Mouse (Mus musculus): Measurements from ENCODE around the gene Ctdspl. TPM values are rescaled to one million over a fixed set of nuclear protein-coding genes. Genes with fewer than 3 reads are reported as not detected.

Gene Ctdspl
- polyA plus RNA-seq, 1 experiment = 33.7 TPM

GRCm38 (mm10) chr9:118919672-118920186 lies 6.5 kb upstream of the Ctdspl start:
- DNase-seq (ENCODE audit: extremely low spot score in 1 of 2, low spot score in 1 of 2) = no peak

GRCm38 (mm10) chr9:118920798-118921515 lies 5.3 kb upstream of the Ctdspl start:
- peak; percentile 60 to 86 for DNase-seq (ENCODE audit: extremely low spot score in 1 of 2, low spot score in 1 of 2)

DNA sequence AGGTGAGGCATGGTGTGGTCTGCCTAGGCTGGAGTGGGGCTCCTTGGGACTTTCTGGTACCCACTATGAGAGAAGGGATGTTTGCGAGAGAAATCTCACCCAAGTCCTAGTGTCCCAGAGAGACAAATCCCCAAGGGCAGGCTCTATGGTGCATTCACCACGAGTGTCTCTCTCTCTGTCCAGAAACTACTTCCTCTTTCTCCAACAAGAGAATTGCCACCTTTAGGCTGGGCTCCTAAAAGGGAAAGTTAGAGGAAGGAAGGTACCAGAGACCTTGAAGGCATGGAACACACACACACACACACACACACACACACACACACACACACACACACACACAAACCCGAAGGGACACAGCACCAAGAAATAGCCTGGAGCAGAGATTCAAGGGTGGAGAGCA lies 4.3 kb upstream of the Ctdspl start:
- no peak for DNase-seq (ENCODE audit: extremely low spot score in 1 of 2, low spot score in 1 of 2)

- DNase-seq (ENCODE audit: extremely low spot score in 1 of 2, low spot score in 1 of 2) = no peak
These were observed 1.6 kb upstream of the Ctdspl start for GRCm38 (mm10) chr9:118924554-118925085.

- DNase-seq (ENCODE audit: extremely low spot score in 1 of 2, low spot score in 1 of 2) = peak; percentile 92 to 96
These were observed 755 bp upstream of the Ctdspl start for GRCm38 (mm10) chr9:118925286-118926110.

DNA sequence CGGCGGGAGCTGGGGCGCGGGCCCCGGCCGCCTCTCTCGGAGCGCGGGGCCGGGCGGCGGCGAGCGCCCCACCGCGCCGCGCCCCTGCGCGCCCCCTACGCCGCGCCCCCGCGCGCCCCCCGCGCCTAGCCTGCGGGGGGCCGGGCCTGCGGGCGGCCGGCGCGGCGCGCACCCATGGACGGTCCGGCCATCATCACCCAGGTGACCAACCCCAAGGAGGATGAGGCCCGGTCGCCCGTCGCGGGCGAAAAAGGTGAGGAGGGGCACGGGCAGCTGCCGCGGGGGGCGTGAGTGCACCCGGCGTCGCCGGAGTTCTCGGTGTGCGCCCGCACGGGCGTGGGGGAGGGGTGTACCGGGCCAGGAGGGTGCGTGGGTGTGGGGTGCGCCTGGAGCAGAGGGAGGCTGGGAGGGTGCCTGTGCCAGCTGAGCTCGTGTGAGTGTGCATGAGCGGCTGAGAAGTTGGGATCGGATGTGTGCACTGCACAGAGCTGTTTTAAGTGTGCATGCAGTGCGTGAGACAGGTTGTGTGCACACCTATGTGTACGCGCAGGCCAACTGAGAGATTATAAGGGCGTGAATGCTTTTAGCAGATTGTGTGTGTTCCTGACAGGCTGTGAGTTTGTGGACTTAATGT lies 552 bp downstream of the Ctdspl start:
- peak; percentile 56 to 84 for DNase-seq (ENCODE audit: extremely low spot score in 1 of 2, low spot score in 1 of 2)

DNA sequence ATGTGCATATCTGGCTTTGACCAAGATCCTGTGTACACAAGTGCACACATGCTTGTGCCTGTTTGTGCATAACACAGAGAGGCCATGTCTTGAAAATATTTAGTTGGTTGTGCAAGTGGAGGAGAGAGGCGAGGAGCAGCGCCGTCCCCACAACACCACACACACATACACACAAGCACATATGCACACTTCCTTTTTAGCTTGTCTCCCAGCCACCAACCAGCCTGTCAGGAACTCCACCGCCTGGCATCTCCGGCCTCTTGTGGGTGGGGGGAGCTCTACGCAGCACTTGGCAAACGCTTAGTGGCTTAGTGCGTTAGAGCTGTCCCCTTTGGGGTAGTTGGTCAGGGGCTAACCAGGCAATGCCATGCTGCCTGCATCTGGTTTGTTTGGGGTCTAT lies 1.2 kb downstream of the Ctdspl start:
- DNase-seq (ENCODE audit: extremely low spot score in 1 of 2, low spot score in 1 of 2) = peak in 1 of 2 experiments; percentile 53

GRCm38 (mm10) chr9:118928007-118928406 lies 1.8 kb downstream of the Ctdspl start:
- no peak for DNase-seq (ENCODE audit: extremely low spot score in 1 of 2, low spot score in 1 of 2)

DNA sequence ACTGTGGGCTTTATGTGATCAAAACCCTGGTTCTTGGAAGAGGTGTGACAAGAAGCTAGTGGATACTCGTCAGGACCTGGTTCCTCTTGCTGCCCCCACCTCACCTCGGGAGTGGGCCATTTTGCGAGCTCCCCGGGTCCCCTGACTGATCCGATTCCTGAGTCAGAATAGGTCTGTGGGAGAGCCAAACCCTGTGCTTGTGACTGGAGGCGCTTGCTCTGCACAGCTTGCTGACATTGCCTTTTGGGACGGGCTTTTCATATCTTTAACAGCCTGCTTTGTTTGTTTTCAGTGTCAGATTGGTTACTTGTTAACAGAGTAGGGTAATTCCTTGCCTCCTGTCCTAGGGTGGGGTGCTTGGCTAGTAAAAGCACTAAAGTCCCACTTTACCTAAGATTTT lies 2.4 kb downstream of the Ctdspl start:
- DNase-seq (ENCODE audit: extremely low spot score in 1 of 2, low spot score in 1 of 2) = peak in 1 of 2 experiments; percentile 40

GRCm38 (mm10) chr9:118930611-118931010 lies 4.4 kb downstream of the Ctdspl start:
- no peak for DNase-seq (ENCODE audit: extremely low spot score in 1 of 2, low spot score in 1 of 2)

GRCm38 (mm10) chr9:118933800-118934199 lies 7.5 kb downstream of the Ctdspl start:
- DNase-seq (ENCODE audit: extremely low spot score in 1 of 2, low spot score in 1 of 2) = no peak

GRCm38 (mm10) chr9:118934319-118934718 lies 8.1 kb downstream of the Ctdspl start:
- DNase-seq (ENCODE audit: extremely low spot score in 1 of 2, low spot score in 1 of 2) = no peak

DNA sequence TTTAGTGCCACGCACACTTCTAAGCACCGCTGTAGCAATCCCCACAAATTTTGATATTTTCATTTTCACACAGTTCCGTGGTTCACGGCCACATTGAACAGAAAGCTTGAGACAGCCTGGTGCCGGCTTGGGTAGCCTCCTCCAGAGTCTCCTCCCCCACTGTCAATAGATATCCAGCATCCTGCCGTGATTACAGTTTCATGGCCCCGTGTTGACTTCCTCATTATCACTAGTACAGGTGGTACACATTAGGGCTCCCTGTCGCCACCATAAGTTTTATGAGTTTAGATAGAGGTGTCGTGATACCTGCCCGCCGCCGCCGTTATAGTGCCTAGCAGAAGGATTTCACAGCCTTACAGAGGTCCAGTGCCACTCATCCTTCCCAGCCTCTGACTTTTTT lies 8.8 kb downstream of the Ctdspl start:
- no peak for DNase-seq (ENCODE audit: extremely low spot score in 1 of 2, low spot score in 1 of 2)

- DNase-seq (ENCODE audit: extremely low spot score in 1 of 2, low spot score in 1 of 2) = no peak
These were observed 9.8 kb downstream of the Ctdspl start for GRCm38 (mm10) chr9:118936071-118936470.

- no peak for DNase-seq (ENCODE audit: extremely low spot score in 1 of 2, low spot score in 1 of 2)
These were observed 11.3 kb downstream of the Ctdspl start for GRCm38 (mm10) chr9:118937515-118937914.

DNA sequence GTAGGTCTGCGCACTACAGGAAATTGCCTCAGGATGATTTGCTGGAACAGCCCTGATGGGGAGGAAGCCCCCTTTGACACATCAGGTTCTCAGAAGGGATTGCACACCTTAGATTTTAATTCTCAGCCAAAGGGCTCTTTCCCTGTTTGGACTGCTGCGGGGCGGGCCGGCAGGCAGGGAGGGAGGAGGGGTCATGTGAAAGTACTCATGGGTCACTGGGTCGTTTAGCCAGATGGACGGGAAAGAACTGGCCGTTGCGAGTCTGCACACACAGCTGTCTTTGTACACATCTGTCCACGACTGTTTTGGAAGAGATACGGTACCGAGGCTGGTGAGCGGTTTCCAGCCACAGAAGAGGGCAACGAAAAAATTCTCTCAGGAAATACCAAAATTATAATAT lies 13.2 kb downstream of the Ctdspl start:
- no peak for DNase-seq (ENCODE audit: extremely low spot score in 1 of 2, low spot score in 1 of 2)

DNA sequence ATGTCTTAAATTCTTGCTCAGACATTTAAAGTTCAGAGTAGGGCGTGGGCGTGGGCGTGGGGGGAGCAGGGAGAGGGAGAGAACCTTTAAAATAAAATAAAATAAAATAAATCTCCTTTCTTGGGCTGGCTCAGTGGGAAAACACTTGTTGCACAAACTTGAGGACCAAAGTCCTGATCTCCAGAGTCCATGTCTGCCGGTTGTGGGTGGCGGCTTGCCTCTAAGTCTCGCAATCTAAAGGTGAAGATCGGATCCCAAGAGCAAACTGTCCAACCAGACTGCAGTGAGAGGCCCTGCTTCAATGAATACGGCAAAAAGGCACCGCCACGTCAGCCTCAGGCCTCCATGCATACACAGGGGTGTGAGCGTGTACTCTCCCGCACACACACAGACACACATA lies 13.6 kb downstream of the Ctdspl start:
- no peak for DNase-seq (ENCODE audit: extremely low spot score in 1 of 2, low spot score in 1 of 2)

DNA sequence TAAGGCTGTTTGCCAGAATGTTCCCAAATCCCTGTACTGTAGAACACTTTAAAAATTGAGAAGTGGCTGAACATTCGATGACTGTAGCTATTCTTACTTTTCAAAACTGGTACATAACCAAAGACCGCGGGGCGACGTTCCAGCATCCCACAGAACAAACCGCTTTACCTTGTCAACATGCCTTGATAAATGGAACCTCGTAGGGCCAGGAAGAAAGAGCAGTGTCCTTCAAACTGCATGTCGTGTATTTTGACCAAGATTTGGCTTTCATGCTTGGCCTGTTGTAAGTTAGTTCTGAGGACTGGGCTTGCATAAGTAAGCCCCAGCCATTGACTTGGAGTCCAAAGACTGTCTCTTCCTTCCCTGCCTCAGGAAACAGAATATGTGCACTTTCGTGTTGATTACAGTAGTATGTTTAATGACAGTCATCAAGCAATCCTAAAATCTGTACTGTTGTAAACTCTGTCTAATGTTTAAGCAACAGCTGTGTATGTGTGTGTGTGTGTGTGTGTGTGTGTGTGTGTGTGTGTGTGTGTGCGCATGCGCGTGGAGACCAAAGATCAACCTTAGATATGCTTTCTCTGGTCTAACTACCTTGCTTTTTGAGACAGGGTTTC lies 14.4 kb downstream of the Ctdspl start:
- no peak for DNase-seq (ENCODE audit: extremely low spot score in 1 of 2, low spot score in 1 of 2)

DNA sequence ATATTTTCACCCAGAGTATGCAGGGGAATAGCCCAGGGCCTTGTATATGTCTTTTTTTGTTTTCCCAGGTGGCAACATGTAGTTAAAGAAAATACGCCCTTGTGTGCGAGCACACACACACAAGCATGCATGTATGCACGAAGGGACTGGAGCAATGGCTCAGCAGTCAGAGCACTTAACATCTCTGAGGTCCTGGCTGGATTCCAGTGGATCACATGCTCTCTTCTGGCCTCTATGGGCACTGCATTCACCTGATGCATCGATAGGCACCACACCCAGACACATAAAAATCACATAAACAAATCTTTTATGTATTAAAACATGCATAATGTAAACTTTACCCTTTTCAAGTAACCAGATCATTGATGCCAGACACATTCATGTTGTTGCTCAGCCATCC lies 15.8 kb downstream of the Ctdspl start:
- no peak for DNase-seq (ENCODE audit: extremely low spot score in 1 of 2, low spot score in 1 of 2)

- DNase-seq (ENCODE audit: extremely low spot score in 1 of 2, low spot score in 1 of 2) = no peak
These were observed 17.7 kb downstream of the Ctdspl start for GRCm38 (mm10) chr9:118943941-118944340.

DNA sequence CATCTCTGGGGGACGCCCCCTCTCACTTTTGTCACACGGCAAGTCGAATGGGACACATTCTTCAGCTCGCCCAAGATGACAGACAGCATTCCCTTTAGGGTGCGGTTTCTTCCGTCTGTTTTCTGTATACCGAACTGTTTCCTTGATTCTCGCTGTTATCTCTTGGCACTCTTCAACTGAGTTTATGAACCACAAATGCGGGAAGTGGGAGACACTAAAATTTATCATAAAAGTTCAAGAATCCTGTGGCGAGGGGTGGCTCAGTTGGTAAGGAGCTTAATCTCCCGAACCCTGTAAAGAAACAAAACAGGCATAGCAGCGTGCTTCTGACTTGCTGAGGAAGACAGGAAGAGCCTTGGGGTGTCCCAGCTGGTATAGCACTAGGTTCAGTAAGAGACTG lies 18.1 kb downstream of the Ctdspl start:
- no peak for DNase-seq (ENCODE audit: extremely low spot score in 1 of 2, low spot score in 1 of 2)

Measured in frontal cortex, adult 2 months (tissue).